Comparison of ENCODE assay signal across 27 mouse cellular contexts in genomic region chr17:28756447-28756846, GRCm38 (mm10). TPM values are rescaled to one million over a fixed set of nuclear protein-coding genes. Genes with fewer than 3 reads are reported as not detected.
DNase-seq lines count a peak whose midpoint lies in the region; ATAC-seq and TF ChIP-seq lines count a peak whose summit lies in the region.
"Had no signal": no experiment of that assay in that cellular context is flagged by ENCODE, and none has a peak within 500 bp of the region (broad histone marks: within the 10 kb centered on the region; RNA-seq: fewer than 3 reads in every experiment).

No protein-coding gene starts in this region.

- peaks cover 3% of the 10 kb centered on the region for H3K27me3 ChIP-seq in megakaryocyte, embryonic 14.5 days (replicated peaks)
- no peaks in the 10 kb centered on the region for H3K27me3 ChIP-seq in kidney, adult 2 months (replicated peaks; ENCODE audit: control insufficient read depth, insufficient read depth, low read length)
- H3K27me3 ChIP-seq: forebrain, embryonic 13.5 days; hindbrain, embryonic 13.5 days; limb, embryonic 12.5 days; neural tube, embryonic 15.5 days; stomach, embryonic 15.5 days had no signal

- peaks cover 21% of the 10 kb centered on the region for H3K4me1 ChIP-seq in megakaryocyte, embryonic 14.5 days
- H3K4me1 ChIP-seq in kidney, adult 2 months (ENCODE audit: control insufficient read depth, insufficient read depth, low read length), result no peaks in the 10 kb centered on the region
- H3K4me1 ChIP-seq: forebrain, embryonic 13.5 days; hindbrain, embryonic 13.5 days; limb, embryonic 12.5 days; neural tube, embryonic 15.5 days; stomach, embryonic 15.5 days had no signal

- no peak for TF ChIP-seq CTCF in kidney, adult 2 months (conservative IDR thresholded peaks at IDR 0.05; ENCODE audit: insufficient read depth, insufficient read length, low read depth, low read length)

- H3K4me3 ChIP-seq in megakaryocyte, embryonic 14.5 days (replicated peaks), result peak overlapping the region; percentile 85
- H3K4me3 ChIP-seq in kidney, adult 2 months (ENCODE audit: insufficient read depth, low read depth, low read length), result no peak overlapping the region
- H3K4me3 ChIP-seq: forebrain, embryonic 13.5 days; hindbrain, embryonic 13.5 days; layer of hippocampus, adult 2 months; left cerebral cortex, adult 2 months; limb, embryonic 12.5 days; neural tube, embryonic 15.5 days; stomach, embryonic 15.5 days had no signal

- DNase-seq in R1 (ENCODE audit: low read depth, low spot score), result peak; percentile 50
- no peak for DNase-seq in thymus, postnatal 10 days (ENCODE audit: low spot score in 2 of 2)
- no peak for DNase-seq in kidney, adult 2 months
- no peak for DNase-seq in spleen, adult 18-20 months
- DNase-seq in kidney, adult 8-10 months, result no peak
- DNase-seq: adrenal gland, postnatal 14 days; cerebellum, adult 8-10 months; cerebellum, postnatal 25 days; gastrocnemius, postnatal 10 days; heart, postnatal 14 days; kidney, postnatal 36 days; lung, postnatal 4 days; retina, postnatal 1 day; right cerebral cortex, postnatal 14 days; thymus, postnatal 14 days had no signal

- TF ChIP-seq POLR2A in kidney, adult 2 months (IDR thresholded peaks at IDR 0.05; ENCODE audit: low read depth, low read length), result no peak

- peak; percentile 70 for ATAC-seq in common myeloid progenitor, adult 5-6 weeks (replicated peaks; ENCODE audit: low read depth, poor library complexity, severe bottlenecking)
- ATAC-seq: forebrain, embryonic 13.5 days; intestine, embryonic 16.5 days; lung, postnatal 0 days; midbrain, embryonic 16.5 days had no signal

- WGBS in kidney, adult 2 months, result 60% methylated on average over 5 of the region's 5 CpGs

- H3K27ac ChIP-seq in kidney, adult 2 months (ENCODE audit: insufficient read depth, low read depth, low read length), result no peak overlapping the region
- H3K27ac ChIP-seq: forebrain, embryonic 13.5 days; hindbrain, embryonic 13.5 days; layer of hippocampus, adult 2 months; left cerebral cortex, adult 2 months; limb, embryonic 12.5 days; neural tube, embryonic 15.5 days; stomach, embryonic 15.5 days had no signal

- no peaks in the 10 kb centered on the region for H3K9me3 ChIP-seq in megakaryocyte, embryonic 14.5 days
- H3K9me3 ChIP-seq: forebrain, embryonic 13.5 days; hindbrain, embryonic 13.5 days; limb, embryonic 12.5 days; neural tube, embryonic 15.5 days; stomach, embryonic 15.5 days had no signal

- H3K36me3 ChIP-seq in megakaryocyte, embryonic 14.5 days (replicated peaks; ENCODE audit: low read length), result no peaks in the 10 kb centered on the region
- H3K36me3 ChIP-seq in kidney, adult 2 months (ENCODE audit: control insufficient read depth, insufficient read depth, low read length), result no peaks in the 10 kb centered on the region
- H3K36me3 ChIP-seq: hindbrain, embryonic 13.5 days; limb, embryonic 12.5 days; neural tube, embryonic 15.5 days; stomach, embryonic 15.5 days had no signal

RNA-seq across cellular contexts. Expression of gene Mapk13, which starts 12.7 kb away (rescaled TPM):
- total RNA-seq in common myeloid progenitor, adult 5-6 weeks (2017), result 0.73 TPM in 1 of 2 replicates, not detected in the other
- 0.50 TPM in 1 of 2 replicates, not detected in the other for polyA plus RNA-seq in megakaryocyte, embryonic 14.5 days (2012; ENCODE audit: insufficient read depth, low replicate concordance)
- 10.5 and 10.9 TPM in 2 replicates for polyA plus RNA-seq in kidney, adult 2 months (2012; rRNA removed)

RNA-seq across cellular contexts. Expression of gene AC170998.1, which starts 30.6 kb away (rescaled TPM):
- total RNA-seq in common myeloid progenitor, adult 5-6 weeks (2017), result 3.4 TPM in 1 of 2 replicates, not detected in the other
- polyA plus RNA-seq in megakaryocyte, embryonic 14.5 days (2012; ENCODE audit: insufficient read depth, low replicate concordance), result not detected in 2 replicates
- polyA plus RNA-seq in kidney, adult 2 months (2012; rRNA removed), result 0.63 and 0.94 TPM in 2 replicates

RNA-seq across cellular contexts. Expression of gene Brpf3, which starts 44.4 kb away (rescaled TPM):
- 8.6 and 9.7 TPM in 2 replicates for total RNA-seq in common myeloid progenitor, adult 5-6 weeks (2017)
- polyA plus RNA-seq in megakaryocyte, embryonic 14.5 days (2012; ENCODE audit: insufficient read depth, low replicate concordance), result 8.8 and 9.5 TPM in 2 replicates
- 30.2 and 31.3 TPM in 2 replicates for polyA plus RNA-seq in kidney, adult 2 months (2012; rRNA removed)
